Mouse (Mus musculus) MEL (cell line): ENCODE measurements around the gene Gm15557. TPM values are rescaled to one million over a fixed set of nuclear protein-coding genes. Genes with fewer than 3 reads are reported as not detected.

Source experiments
- DNase-seq: peaks from one replicate; pipeline ENCODE4 v3.0.0; 2011; ENCODE audit warnings: low read depth, low spot score
- H3K27ac ChIP-seq: 2 replicates; pipeline ENCODE4 v1.5.1; 2012; ENCODE audit warnings: low read depth, mild to moderate bottlenecking, control low read depth, low read length, moderate library complexity; ENCODE audit not compliant: control insufficient read depth
- H3K27me3 ChIP-seq, 2 experiments: fragments of 150-350 bp in 1 of 2; sonication (generic) in 1 of 2; 2 replicates each; pipeline ENCODE4 v1.6.1; 2012; ENCODE audit warnings: low read length in 2 of 2, mild to moderate bottlenecking in 2 of 2, improper control_type of control experiment in 1 of 2, moderate library complexity in 1 of 2; ENCODE audit not compliant: insufficient read depth in 2 of 2, control insufficient read depth in 1 of 2
- H3K36me3 ChIP-seq, 2 experiments: 2 replicates each; pipeline ENCODE4 v1.6.1; 2012 to 2014; ENCODE audit warnings: low read length in 2 of 2, improper control_type of control experiment in 1 of 2, inconsistent platforms in 1 of 2, mild to moderate bottlenecking in 1 of 2; ENCODE audit not compliant: insufficient read depth in 2 of 2, control insufficient read depth in 1 of 2
- H3K4me1 ChIP-seq, 2 experiments: fragments of 150-350 bp in 1 of 2; sonication (generic) in 1 of 2; 2 replicates each; pipeline ENCODE4 v1.6.1; 2012; ENCODE audit warnings: low read length in 2 of 2, improper control_type of control experiment in 1 of 2, mild to moderate bottlenecking in 1 of 2; ENCODE audit not compliant: insufficient read depth in 2 of 2, control insufficient read depth in 1 of 2
- H3K4me3 ChIP-seq, 2 experiments: fragments of 150-350 bp in 1 of 2; sonication (generic) in 1 of 2; 2 replicates each; pipeline ENCODE4 v1.5.1; 2012; ENCODE audit warnings: low read depth in 2 of 2, low read length in 2 of 2, mild to moderate bottlenecking in 2 of 2, moderate library complexity in 2 of 2, control low read depth in 1 of 2, improper control_type of control experiment in 1 of 2; ENCODE audit not compliant: control insufficient read depth in 1 of 2, insufficient read depth in 1 of 2
- H3K79me2 ChIP-seq: 2 replicates; pipeline ENCODE4 v1.6.1; 2012; ENCODE audit warnings: mild to moderate bottlenecking, low read length, moderate library complexity; ENCODE audit not compliant: control insufficient read depth, poor library complexity, insufficient read depth
- H3K9ac ChIP-seq: 2 replicates; pipeline ENCODE4 v1.6.1; 2012; ENCODE audit warnings: low read depth, mild to moderate bottlenecking, control low read depth, low read length, moderate library complexity; ENCODE audit not compliant: control insufficient read depth, poor library complexity, severe bottlenecking
- H3K9me3 ChIP-seq: fragments of 150-350 bp; sonication (generic); replicated peaks from 2 replicates; pipeline ENCODE4 v1.6.1; 2012; ENCODE audit warnings: mild to moderate bottlenecking, low read length, improper control_type of control experiment, moderate library complexity; ENCODE audit not compliant: insufficient read depth
- BHLHE40 ChIP-seq: IDR thresholded peaks from 2 replicates; pipeline ENCODE4 v1.6.1; 2012; ENCODE audit warnings: low read depth, mild to moderate bottlenecking, inconsistent platforms, low read length, improper control_type of control experiment, borderline replicate concordance
- CHD1 ChIP-seq: IDR thresholded peaks from 2 replicates; pipeline ENCODE4 v1.6.1; 2012; ENCODE audit warnings: low read depth, mild to moderate bottlenecking, inconsistent platforms, low read length, improper control_type of control experiment
- CHD2 ChIP-seq: IDR thresholded peaks from 2 replicates; pipeline ENCODE4 v1.6.1; 2011; ENCODE audit warnings: low read length, improper control_type of control experiment
- CTCF ChIP-seq, 3 experiments: IDR thresholded peaks in 2 of 3; conservative IDR thresholded peaks in 1 of 3; 2 replicates each; pipeline ENCODE4 v1.5.1; 2011 to 2012; ENCODE audit warnings: low read length in 3 of 3, low read depth in 2 of 3, mild to moderate bottlenecking in 2 of 3, improper control_type of control experiment in 1 of 3, inconsistent platforms in 1 of 3, mixed read lengths in 1 of 3, moderate library complexity in 1 of 3; ENCODE audit not compliant: control insufficient read depth in 1 of 3, insufficient read depth in 1 of 3, poor library complexity in 1 of 3, severe bottlenecking in 1 of 3
- E2F4 ChIP-seq: IDR thresholded peaks from 2 replicates; pipeline ENCODE4 v1.6.1; 2011; ENCODE audit warnings: low read depth, low read length, improper control_type of control experiment, borderline replicate concordance
- ELF1 ChIP-seq: IDR thresholded peaks from 2 replicates; pipeline ENCODE4 v1.6.1; 2014; ENCODE audit warnings: low read depth, mild to moderate bottlenecking, inconsistent platforms, low read length, improper control_type of control experiment, moderate library complexity
- EP300 ChIP-seq, 2 experiments: IDR thresholded peaks; 2 replicates each; pipeline ENCODE4 v1.6.1; 2011; ENCODE audit warnings: improper control_type of control experiment in 2 of 2, low read length in 2 of 2, low read depth in 1 of 2, mild to moderate bottlenecking in 1 of 2
- ETS1 ChIP-seq: IDR thresholded peaks from 2 replicates; pipeline ENCODE4 v1.6.1; 2012; ENCODE audit warnings: low read depth, mild to moderate bottlenecking, inconsistent platforms, low read length, improper control_type of control experiment, moderate library complexity
- JUND ChIP-seq: IDR thresholded peaks from 2 replicates; pipeline ENCODE4 v1.6.1; 2011; ENCODE audit warnings: low read depth, mild to moderate bottlenecking, improper control_type of control experiment, low read length
- KAT2A ChIP-seq: conservative IDR thresholded peaks from 2 replicates; pipeline ENCODE4 v1.6.1; 2012; ENCODE audit warnings: low read depth, low read length, improper control_type of control experiment, inconsistent platforms
- MAZ ChIP-seq: IDR thresholded peaks from 2 replicates; pipeline ENCODE4 v1.6.1; 2012; ENCODE audit warnings: low read depth, mild to moderate bottlenecking, inconsistent platforms, low read length, improper control_type of control experiment
- MXI1 ChIP-seq: IDR thresholded peaks from 2 replicates; pipeline ENCODE4 v1.6.1; 2011; ENCODE audit warnings: mild to moderate bottlenecking, low read depth, low read length, improper control_type of control experiment
- MYB ChIP-seq: IDR thresholded peaks from 2 replicates; pipeline ENCODE4 v1.6.1; 2011; ENCODE audit warnings: mild to moderate bottlenecking, low read depth, low read length, improper control_type of control experiment
- RAD21 ChIP-seq: IDR thresholded peaks from 2 replicates; pipeline ENCODE4 v1.6.1; 2011; ENCODE audit warnings: mild to moderate bottlenecking, low read depth, low read length, improper control_type of control experiment
- RCOR1 ChIP-seq: IDR thresholded peaks from 2 replicates; pipeline ENCODE4 v1.6.1; 2012; ENCODE audit warnings: low read depth, mild to moderate bottlenecking, inconsistent platforms, low read length, improper control_type of control experiment
- SIN3A ChIP-seq: IDR thresholded peaks from 2 replicates; pipeline ENCODE4 v1.6.1; 2012; ENCODE audit warnings: low read length, improper control_type of control experiment, inconsistent platforms
- SMC3 ChIP-seq: IDR thresholded peaks from 2 replicates; pipeline ENCODE4 v1.6.1; 2011; ENCODE audit warnings: low read depth, low read length, improper control_type of control experiment
- TAL1 ChIP-seq: IDR thresholded peaks from 2 replicates; pipeline ENCODE4 v1.6.1; 2012; ENCODE audit warnings: mild to moderate bottlenecking, inconsistent platforms, low read length, moderate library complexity, mixed read lengths
- TBP ChIP-seq: IDR thresholded peaks from 2 replicates; pipeline ENCODE4 v1.8.0; 2011; ENCODE audit warnings: low read depth, low read length, improper control_type of control experiment
- TCF12 ChIP-seq: IDR thresholded peaks from 2 replicates; pipeline ENCODE4 v1.6.1; 2014; ENCODE audit warnings: low read depth, mild to moderate bottlenecking, inconsistent platforms, low read length, improper control_type of control experiment, moderate library complexity
- UBTF ChIP-seq: IDR thresholded peaks from 2 replicates; pipeline ENCODE4 v1.6.1; 2012; ENCODE audit warnings: low read depth, mild to moderate bottlenecking, inconsistent platforms, low read length, improper control_type of control experiment, moderate library complexity, borderline replicate concordance; ENCODE audit not compliant: insufficient read depth
- USF1 ChIP-seq: IDR thresholded peaks from 2 replicates; pipeline ENCODE4 v1.6.1; 2014; ENCODE audit warnings: low read depth, mild to moderate bottlenecking, inconsistent platforms, low read length, improper control_type of control experiment, moderate library complexity
- USF2 ChIP-seq, 2 experiments: IDR thresholded peaks; 2 replicates each; pipeline ENCODE4 v1.6.1; 2011 to 2012; ENCODE audit warnings: improper control_type of control experiment in 2 of 2, low read length in 2 of 2, borderline replicate concordance in 1 of 2, inconsistent platforms in 1 of 2, low read depth in 1 of 2, mild to moderate bottlenecking in 1 of 2; ENCODE audit not compliant: insufficient read depth in 1 of 2
- ZC3H11A ChIP-seq: IDR thresholded peaks from 2 replicates; pipeline ENCODE4 v1.6.1; 2012; ENCODE audit warnings: low read depth, mild to moderate bottlenecking, inconsistent platforms, low read length, improper control_type of control experiment
- ZMIZ1 ChIP-seq: IDR thresholded peaks from 2 replicates; pipeline ENCODE4 v1.6.1; 2012; ENCODE audit warnings: low read depth, mild to moderate bottlenecking, inconsistent platforms, low read length, improper control_type of control experiment, moderate library complexity
- ZNF384 ChIP-seq: IDR thresholded peaks from 2 replicates; pipeline ENCODE4 v1.6.1; 2012; ENCODE audit warnings: low read depth, mild to moderate bottlenecking, inconsistent platforms, low read length, improper control_type of control experiment
- polyA plus RNA-seq, 2 experiments: library from polyadenylated mRNA; stranded (reverse) in 1 of 2; unstranded in 1 of 2; fragments of >175 nt in 1 of 2; fragments of >200 nt in 1 of 2; gene quantifications; 2 replicates each; pipeline versions ENCODE4 v1.2.1 to v1.2.4; 2012; ENCODE audit warnings: low replicate concordance in 2 of 2, low read depth in 1 of 2; ENCODE audit not compliant: insufficient read length in 2 of 2, insufficient read depth in 1 of 2, missing spikeins in 1 of 2
- total RNA-seq: library from RNA; depleted of rRNA; stranded (reverse); fragments of 300-350 nt; gene quantifications from 2 replicates; pipeline ENCODE4 v1.2.3, GENCODE M21; 2012

Gene Gm15557
- total and polyA plus RNA-seq, 3 experiments = not detected

DNA sequence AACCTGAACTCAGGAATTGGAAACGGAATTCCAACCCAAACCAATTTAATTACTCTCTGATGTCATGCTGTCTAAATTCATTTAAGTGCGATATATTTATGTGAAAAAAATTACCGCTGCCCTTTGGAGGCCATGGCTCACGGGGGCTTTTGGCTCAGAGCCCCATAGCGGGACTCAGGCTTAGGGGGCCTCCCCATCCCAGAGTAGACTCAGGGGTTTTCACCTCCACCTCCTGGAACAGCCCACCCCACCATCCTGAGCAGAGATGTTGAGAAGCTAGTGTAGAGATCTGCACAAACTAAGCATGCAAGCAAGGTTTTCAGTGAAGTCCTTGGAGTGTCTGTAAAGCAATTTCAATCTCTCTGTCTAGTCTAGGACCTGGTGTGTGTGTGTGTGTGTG, 5.1 kb downstream of the Gm15557 start:
- no peaks in the 10 kb centered on the region for H3K9me3 ChIP-seq
- H3K4me3 ChIP-seq = no peak overlapping the region
- H3K27me3 ChIP-seq = no peaks in the 10 kb centered on the region
- no peaks in the 10 kb centered on the region; the same call in 1 of the 2 replicates for H3K79me2 ChIP-seq
- peak overlapping the region; percentile 15 for H3K9ac ChIP-seq
- H3K36me3 ChIP-seq = peaks cover 0 to 18% of the 10 kb centered on the region in 2 experiments; a peak in 2 of 4 replicates
- TF ChIP-seq MXI1 (no peak), SMC3 (no peak), USF2 (IDR thresholded peaks at IDR 0.05; ENCODE audit: borderline replicate concordance in 1 of 2, insufficient read depth in 1 of 2, low read depth in 1 of 2, low read length in 2 of 2) (no peak), UBTF (no peak), RCOR1 (no peak), USF1 (no peak), TBP (no peak), KAT2A (no peak), MYB (no peak), ETS1 (no peak), CTCF (IDR thresholded peaks at IDR 0.05 in 2 of 3, conservative IDR thresholded peaks at IDR 0.05 in 1 of 3; ENCODE audit: control insufficient read depth in 1 of 3, insufficient read depth in 1 of 3, low read depth in 2 of 3, low read length in 3 of 3, poor library complexity in 1 of 3, severe bottlenecking in 1 of 3) (no peak), CHD1 (no peak)
- H3K27ac ChIP-seq = no peak overlapping the region
- DNase-seq = no peak
- peaks cover 9 to 18% of the 10 kb centered on the region in 2 experiments for H3K4me1 ChIP-seq

DNA sequence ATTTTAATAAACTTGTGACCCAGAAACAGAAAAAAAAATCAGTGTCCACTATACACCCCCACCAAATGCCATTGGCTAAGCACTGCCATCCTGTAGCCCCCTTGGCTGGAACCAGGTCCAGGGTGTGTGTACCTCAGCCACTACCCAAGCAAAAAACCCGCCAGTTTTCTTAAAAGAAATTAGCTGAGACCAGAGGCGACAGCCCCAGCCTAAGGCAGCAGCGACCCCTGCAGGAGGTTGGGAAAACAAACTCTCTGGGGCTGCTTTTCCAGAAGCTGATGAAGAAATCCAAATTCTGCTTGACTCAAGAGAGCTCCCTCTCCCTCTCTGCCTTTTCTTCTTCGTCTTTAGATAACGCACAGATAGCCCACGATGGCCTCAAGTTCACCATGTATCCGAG, 5.5 kb downstream of the Gm15557 start:
- peak overlapping the region; percentile 21 to 30; a peak in 3 of 4 replicates for H3K4me3 ChIP-seq
- no peaks in the 10 kb centered on the region; the same call in 1 of the 2 replicates for H3K79me2 ChIP-seq
- H3K9me3 ChIP-seq = no peaks in the 10 kb centered on the region
- peak overlapping the region; percentile 89 for H3K27ac ChIP-seq
- H3K27me3 ChIP-seq = no peaks in the 10 kb centered on the region
- TF ChIP-seq ZNF384 (0 out of 2 replicates have a peak, but pooled peaks have one; percentile 39), ELF1 (0 out of 2 replicates have a peak, but pooled peaks have one; percentile 28), RAD21 (peak; percentile 99), ZC3H11A (peak; percentile 85), BHLHE40 (0 out of 2 replicates have a peak, but pooled peaks have one; percentile 3), KAT2A (no peak), E2F4 (0 out of 2 replicates have a peak, but pooled peaks have one; percentile 62), CHD1 (no peak), MAZ (no peak), CTCF (IDR thresholded peaks at IDR 0.05 in 2 of 3, conservative IDR thresholded peaks at IDR 0.05 in 1 of 3; ENCODE audit: control insufficient read depth in 1 of 3, insufficient read depth in 1 of 3, low read depth in 2 of 3, low read length in 3 of 3, poor library complexity in 1 of 3, severe bottlenecking in 1 of 3) (peak; percentile 92 to 98 (median 94)), TCF12 (no peak), MXI1 (peak; percentile 49; the same call in 1 of the 2 replicates), SMC3 (peak; percentile 86), CHD2 (no peak), ZMIZ1 (no peak), EP300 (IDR thresholded peaks at IDR 0.05; ENCODE audit: low read depth in 1 of 2, low read length in 2 of 2) (peak in 1 of 2 experiments; percentile 28; a peak in 1 of 4 replicates), SIN3A (peak; percentile 73), TAL1 (no peak), JUND (0 out of 2 replicates have a peak, but pooled peaks have one; percentile 60)
- peaks cover 0 to 18% of the 10 kb centered on the region in 2 experiments; a peak in 2 of 4 replicates for H3K36me3 ChIP-seq
- peaks cover 9 to 18% of the 10 kb centered on the region in 2 experiments for H3K4me1 ChIP-seq
- peak; percentile 88 for DNase-seq
- H3K9ac ChIP-seq = peak overlapping the region; percentile 60
